Mouse (Mus musculus) heart, adult 2 months (tissue): ENCODE data around the gene Spata45.

ENCODE experiments used
- CTCF ChIP-seq: fragments of 200-600 bp; IDR thresholded peaks from 2 replicates; pipeline ENCODE4 v1.8.1; 2022; ENCODE audit warnings: antibody characterized with exemption, mild to moderate bottlenecking, moderate library complexity
- EP300 ChIP-seq: fragments of 200-500 bp; IDR thresholded peaks from 2 replicates; pipeline ENCODE4 v1.6.1; 2011; ENCODE audit warnings: low read depth, low read length, control low read depth; ENCODE audit not compliant: insufficient read depth
- POLR2A ChIP-seq: fragments of 200-500 bp; IDR thresholded peaks from 2 replicates; pipeline ENCODE4 v1.6.1; 2011; ENCODE audit warnings: mild to moderate bottlenecking, low read depth, low read length, control low read depth; ENCODE audit not compliant: insufficient read depth

GRCm38 (mm10) chr1:191042688-191043087, 6.2 kb downstream of the Spata45 start:
- TF ChIP-seq POLR2A (no peak), CTCF (no peak), EP300 (no peak)
